Mouse (Mus musculus): ENCODE data around the gene Atp2a2. TPM values are rescaled to one million over a fixed set of nuclear protein-coding genes. Genes with fewer than 3 reads are reported as not detected.
"Not testable (repeated sequence)": the region's sequence is repeated elsewhere in the genome, so short reads cannot be mapped to it uniquely, and the experiment has no call there.

Atp2a2 gene
- polyA plus RNA-seq, 1 experiment from 2014 or later = 52.0 TPM

DNA sequence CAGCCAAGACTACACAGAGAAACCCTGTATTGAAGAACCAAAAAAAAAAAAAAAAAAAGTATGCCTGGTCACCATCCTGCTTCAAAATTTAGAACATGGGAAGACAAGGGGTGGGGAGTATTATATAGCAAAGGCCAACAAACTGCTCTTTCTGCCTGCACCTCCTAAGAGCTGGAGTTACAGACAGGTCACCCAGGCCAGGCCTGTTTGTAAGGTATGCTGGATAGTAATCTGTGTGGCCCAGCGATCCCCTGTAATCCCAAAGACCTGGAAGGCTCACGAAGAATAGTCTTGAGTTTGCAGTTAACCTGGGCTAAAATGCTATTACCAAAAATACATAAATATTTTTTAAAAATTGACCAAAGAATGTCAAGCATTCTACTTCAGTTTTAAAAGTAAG lies 11.9 kb downstream of the Atp2a2 start:
- Histone ChIP-seq H3K4me3 (replicated peaks) (no peak overlapping the region), H3K4me2 (no peak overlapping the region), H3K36me3 (peaks cover 66% of the 10 kb centered on the region), H3K4me1 (no peaks in the 10 kb centered on the region), H3K9ac (replicated peaks) (no peak overlapping the region), H3K9me3 (replicated peaks) (no peaks in the 10 kb centered on the region), H3K27ac (replicated peaks) (no peak overlapping the region), H3K27me3 (replicated peaks) (no peaks in the 10 kb centered on the region)
- WGBS = 100% methylated on average over 2 of the region's 2 CpGs
- no peak for ATAC-seq (ENCODE audit: low FRiP score)

DNA sequence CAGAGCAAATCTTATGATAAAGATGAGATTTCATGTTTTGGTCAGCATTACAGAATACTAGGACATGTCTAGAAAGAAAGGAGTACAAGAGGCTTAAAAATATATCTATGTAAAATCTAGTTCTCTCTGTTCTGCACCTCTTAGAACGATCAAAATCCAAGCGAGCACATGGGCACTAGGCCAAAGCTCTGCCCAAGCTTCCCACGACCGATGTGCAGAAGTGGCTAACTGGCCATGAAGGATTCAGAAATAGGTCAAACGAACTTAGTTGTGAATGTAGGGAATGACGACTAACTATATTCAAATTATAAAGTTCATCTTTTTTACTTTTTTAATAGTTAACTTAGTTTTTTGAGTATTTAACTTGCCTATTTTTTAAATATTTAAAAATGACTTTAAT lies 14.2 kb downstream of the Atp2a2 start:
- H3K4me2 ChIP-seq = no peak overlapping the region
- H3K4me1 ChIP-seq = no peaks in the 10 kb centered on the region
- H3K4me3 ChIP-seq (replicated peaks) = no peak overlapping the region
- no peak for ATAC-seq (ENCODE audit: low FRiP score)
- no peak overlapping the region for H3K27ac ChIP-seq (replicated peaks)
- no peaks in the 10 kb centered on the region for H3K9me3 ChIP-seq (replicated peaks)
- H3K9ac ChIP-seq (replicated peaks) = no peak overlapping the region
- no peaks in the 10 kb centered on the region for H3K27me3 ChIP-seq (replicated peaks)
- 93% methylated on average over 6 of the region's 6 CpGs for WGBS
- H3K36me3 ChIP-seq = peaks cover 68% of the 10 kb centered on the region

DNA sequence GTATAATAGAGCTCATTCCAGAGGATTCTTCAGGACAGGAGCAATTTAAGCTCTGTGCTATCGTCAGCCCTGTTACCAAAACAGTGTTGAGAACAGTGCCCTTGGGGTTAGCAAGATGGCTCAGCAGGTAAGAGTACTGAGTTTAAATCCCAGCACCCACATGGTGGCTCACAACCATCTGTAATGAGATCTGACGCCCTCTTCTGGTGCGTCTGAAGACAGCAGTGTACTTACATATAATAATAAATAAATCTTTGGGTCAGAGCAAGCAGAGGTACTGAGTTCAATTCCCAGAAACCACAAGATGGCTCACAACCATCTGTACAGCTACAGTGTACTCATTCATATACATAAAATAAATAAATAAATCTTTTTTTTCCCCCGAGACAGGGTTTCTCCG lies 15.8 kb downstream of the Atp2a2 start:
- H3K4me3 ChIP-seq (replicated peaks); H3K4me2 ChIP-seq; H3K9ac ChIP-seq (replicated peaks); H3K4me1 ChIP-seq; ATAC-seq (ENCODE audit: low FRiP score); H3K9me3 ChIP-seq (replicated peaks); H3K27ac ChIP-seq (replicated peaks); H3K27me3 ChIP-seq (replicated peaks): not testable (repeated sequence)
- peaks cover 76% of the 10 kb centered on the region for H3K36me3 ChIP-seq
- WGBS = 72% methylated on average over 5 of the region's 5 CpGs

DNA sequence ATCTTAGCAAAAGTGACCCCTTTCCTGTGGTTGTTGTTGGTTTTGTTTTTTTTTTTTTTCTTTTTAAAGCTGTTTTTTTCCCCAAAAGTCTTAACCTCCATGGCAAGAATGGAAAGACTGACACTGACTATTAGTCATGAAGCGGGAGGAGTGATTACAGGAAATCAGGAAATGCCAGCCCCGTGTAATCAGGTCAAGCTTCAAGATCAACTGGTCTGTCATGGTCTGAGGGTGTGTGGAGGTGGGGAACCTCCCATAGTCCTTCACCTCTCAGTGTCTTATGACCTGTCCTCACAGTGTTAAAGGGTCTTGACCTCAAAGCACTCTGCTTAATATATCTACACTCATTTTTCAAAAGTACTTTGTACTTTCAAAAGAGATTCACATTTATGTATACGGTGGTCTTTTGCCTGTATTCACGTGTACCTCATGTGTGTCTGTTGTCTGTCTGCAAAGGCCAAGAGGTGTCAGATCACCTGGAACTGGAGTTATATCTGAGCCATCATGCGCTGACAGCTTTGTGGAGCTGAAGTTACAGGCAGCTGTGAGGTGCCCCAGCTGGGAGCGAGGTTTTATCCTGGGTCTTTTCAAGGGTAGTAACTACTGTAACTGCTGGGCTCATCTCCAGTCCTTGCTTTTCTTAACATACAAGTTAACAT lies 19.2 kb downstream of the Atp2a2 start:
- H3K4me2 ChIP-seq = no peak overlapping the region
- 91% methylated on average over 6 of the region's 6 CpGs for WGBS
- H3K36me3 ChIP-seq = peaks cover 65% of the 10 kb centered on the region
- no peaks in the 10 kb centered on the region for H3K9me3 ChIP-seq (replicated peaks)
- H3K9ac ChIP-seq (replicated peaks) = no peak overlapping the region
- ATAC-seq (ENCODE audit: low FRiP score) = no peak
- no peaks in the 10 kb centered on the region for H3K4me1 ChIP-seq
- no peak overlapping the region for H3K27ac ChIP-seq (replicated peaks)
- no peaks in the 10 kb centered on the region for H3K27me3 ChIP-seq (replicated peaks)
- H3K4me3 ChIP-seq (replicated peaks) = no peak overlapping the region

DNA sequence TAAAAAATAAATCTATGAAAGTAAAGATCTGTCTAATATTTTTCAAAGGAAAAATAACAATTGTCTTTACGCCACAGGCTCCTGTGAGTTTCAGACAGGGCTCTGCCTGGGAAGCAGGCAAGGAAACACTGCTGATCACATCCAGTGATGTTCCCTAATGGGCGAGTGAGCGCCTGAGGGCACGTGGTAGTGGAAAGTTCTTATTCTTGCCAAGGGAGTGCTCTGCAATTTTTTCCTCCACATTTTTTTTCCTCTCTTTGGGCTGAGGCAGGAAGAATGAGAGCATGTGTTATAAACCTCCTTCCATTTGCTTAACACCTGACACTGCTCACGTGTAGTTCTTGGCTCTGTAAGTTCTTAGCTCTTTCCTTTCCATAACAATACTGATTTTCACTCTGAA lies 20.2 kb downstream of the Atp2a2 start:
- ATAC-seq (ENCODE audit: low FRiP score) = no peak
- H3K9ac ChIP-seq (replicated peaks) = no peak overlapping the region
- no peak overlapping the region for H3K27ac ChIP-seq (replicated peaks)
- no peak overlapping the region for H3K4me2 ChIP-seq
- WGBS = 81% methylated on average over 5 of the region's 5 CpGs
- no peaks in the 10 kb centered on the region for H3K27me3 ChIP-seq (replicated peaks)
- H3K9me3 ChIP-seq (replicated peaks) = no peaks in the 10 kb centered on the region
- no peak overlapping the region for H3K4me3 ChIP-seq (replicated peaks)
- peaks cover 68% of the 10 kb centered on the region for H3K36me3 ChIP-seq
- H3K4me1 ChIP-seq = no peaks in the 10 kb centered on the region

DNA sequence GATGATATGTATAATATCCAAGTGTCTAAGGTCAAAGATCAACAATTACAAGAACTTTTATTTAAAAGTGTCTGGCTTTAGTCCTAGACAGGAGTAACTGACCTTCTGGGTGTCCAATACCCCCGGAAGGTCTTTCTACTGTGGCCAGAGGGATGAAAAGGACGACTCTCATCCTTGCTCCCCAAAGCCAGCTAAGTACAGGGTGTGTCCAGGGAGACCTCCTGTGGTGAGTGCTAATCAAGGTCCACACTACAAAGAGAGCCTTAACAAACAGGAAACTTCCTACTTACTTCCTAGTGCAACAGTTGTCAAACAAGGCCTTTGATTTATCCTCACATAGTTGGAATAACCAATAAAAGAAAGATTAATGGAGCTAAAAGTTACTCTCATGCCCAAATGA lies 22.9 kb downstream of the Atp2a2 start:
- no peak for ATAC-seq (ENCODE audit: low FRiP score)
- peaks cover 54% of the 10 kb centered on the region for H3K36me3 ChIP-seq
- H3K4me2 ChIP-seq = no peak overlapping the region
- H3K4me3 ChIP-seq (replicated peaks) = no peak overlapping the region
- no peaks in the 10 kb centered on the region for H3K4me1 ChIP-seq
- H3K9ac ChIP-seq (replicated peaks) = no peak overlapping the region
- no peaks in the 10 kb centered on the region for H3K9me3 ChIP-seq (replicated peaks)
- H3K27ac ChIP-seq (replicated peaks) = no peak overlapping the region
- WGBS = 53% methylated on average over 2 of the region's 2 CpGs
- no peaks in the 10 kb centered on the region for H3K27me3 ChIP-seq (replicated peaks)

DNA sequence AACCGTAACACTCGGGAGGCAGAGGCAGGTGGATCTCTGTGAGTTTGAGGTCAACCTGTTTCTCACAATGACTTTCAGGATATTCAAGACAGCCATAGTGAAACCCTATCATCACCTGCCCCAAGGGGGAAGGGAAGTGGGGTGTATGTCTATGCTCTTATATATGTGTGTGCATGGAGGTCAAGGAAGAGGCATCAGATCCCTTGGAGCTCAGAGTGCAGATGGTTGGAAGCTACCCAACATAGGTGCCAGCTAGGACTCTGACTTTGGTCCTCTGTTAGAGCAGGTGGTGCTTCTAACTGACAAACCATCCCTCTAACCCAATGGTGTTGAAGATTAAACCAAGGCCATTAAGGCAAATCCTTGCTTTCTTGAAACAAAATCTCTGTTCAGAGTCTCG lies 24.5 kb downstream of the Atp2a2 start:
- 95% methylated on average over 3 of the region's 3 CpGs for WGBS
- Histone ChIP-seq H3K4me2 (no peak overlapping the region), H3K27me3 (replicated peaks) (no peaks in the 10 kb centered on the region), H3K36me3 (peaks cover 51% of the 10 kb centered on the region), H3K4me1 (no peaks in the 10 kb centered on the region), H3K9me3 (replicated peaks) (no peaks in the 10 kb centered on the region), H3K9ac (replicated peaks) (no peak overlapping the region), H3K4me3 (replicated peaks) (no peak overlapping the region), H3K27ac (replicated peaks) (no peak overlapping the region)
- no peak for ATAC-seq (ENCODE audit: low FRiP score)

DNA sequence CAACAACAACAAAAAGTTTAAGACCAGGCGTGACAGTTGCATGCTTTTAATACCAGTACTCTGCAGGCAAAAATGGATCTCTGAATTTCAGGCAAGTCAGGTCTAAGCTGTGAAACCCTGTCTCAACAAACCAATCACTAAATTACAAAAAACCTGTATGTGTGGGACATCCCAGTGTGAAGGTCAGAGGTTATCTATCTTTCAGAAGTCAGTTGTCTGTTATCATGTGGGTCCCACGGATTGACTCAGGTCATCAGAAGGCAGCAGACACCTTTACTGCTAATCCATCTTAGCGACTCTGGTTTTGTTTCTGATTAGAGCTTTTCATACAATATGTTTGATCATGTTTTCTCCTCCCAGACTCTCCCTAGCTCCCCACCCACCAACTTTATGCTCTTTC lies 25.9 kb downstream of the Atp2a2 start:
- no peaks in the 10 kb centered on the region for H3K9me3 ChIP-seq (replicated peaks)
- H3K27ac ChIP-seq (replicated peaks) = no peak overlapping the region
- no peak overlapping the region for H3K4me3 ChIP-seq (replicated peaks)
- peaks cover 52% of the 10 kb centered on the region for H3K36me3 ChIP-seq
- ATAC-seq (ENCODE audit: low FRiP score) = no peak
- 78% methylated on average over 3 of the region's 3 CpGs for WGBS
- H3K4me1 ChIP-seq = no peaks in the 10 kb centered on the region
- H3K27me3 ChIP-seq (replicated peaks) = no peaks in the 10 kb centered on the region
- no peak overlapping the region for H3K4me2 ChIP-seq
- H3K9ac ChIP-seq (replicated peaks) = no peak overlapping the region

DNA sequence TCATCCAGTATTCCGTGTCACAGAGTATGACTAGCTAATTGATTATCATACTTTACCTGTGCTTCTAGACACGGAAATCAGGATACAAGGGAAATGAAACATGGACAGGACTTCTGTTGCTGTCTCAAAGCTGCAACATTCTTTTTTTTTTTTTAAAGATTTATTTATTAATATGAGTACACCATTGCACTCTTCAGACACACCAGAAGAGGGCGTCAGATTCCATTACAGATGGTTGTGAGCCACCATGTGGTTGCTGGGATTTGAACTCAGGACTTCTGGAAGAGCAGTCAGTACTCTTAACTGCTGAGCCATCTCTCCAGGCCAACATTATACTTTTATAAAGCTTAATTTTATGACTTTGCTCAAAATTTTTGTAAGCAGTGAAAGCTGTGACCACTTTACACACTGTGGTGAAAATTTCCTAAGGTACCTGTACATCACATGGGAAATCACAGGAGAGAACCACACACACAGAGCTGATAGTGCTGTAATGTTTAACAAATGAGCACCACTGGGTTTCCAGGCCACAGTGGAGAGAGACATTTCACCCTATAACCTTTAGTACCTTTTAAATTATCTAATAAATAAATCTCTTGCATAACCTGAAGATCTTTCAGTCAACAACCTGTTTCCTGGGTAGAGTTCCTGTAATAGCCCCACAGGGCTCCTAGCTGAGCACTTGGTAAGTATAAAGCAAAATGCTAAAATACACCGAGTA lies 27.2 kb downstream of the Atp2a2 start:
- Histone ChIP-seq H3K27ac (replicated peaks) (no peak overlapping the region), H3K4me1 (no peaks in the 10 kb centered on the region), H3K9ac (replicated peaks) (no peak overlapping the region), H3K36me3 (peaks cover 56% of the 10 kb centered on the region), H3K9me3 (replicated peaks) (no peaks in the 10 kb centered on the region), H3K4me2 (no peak overlapping the region), H3K4me3 (replicated peaks) (no peak overlapping the region), H3K27me3 (replicated peaks) (no peaks in the 10 kb centered on the region)
- ATAC-seq (ENCODE audit: low FRiP score) = no peak
- WGBS = 89% methylated on average over 4 of the region's 4 CpGs

DNA sequence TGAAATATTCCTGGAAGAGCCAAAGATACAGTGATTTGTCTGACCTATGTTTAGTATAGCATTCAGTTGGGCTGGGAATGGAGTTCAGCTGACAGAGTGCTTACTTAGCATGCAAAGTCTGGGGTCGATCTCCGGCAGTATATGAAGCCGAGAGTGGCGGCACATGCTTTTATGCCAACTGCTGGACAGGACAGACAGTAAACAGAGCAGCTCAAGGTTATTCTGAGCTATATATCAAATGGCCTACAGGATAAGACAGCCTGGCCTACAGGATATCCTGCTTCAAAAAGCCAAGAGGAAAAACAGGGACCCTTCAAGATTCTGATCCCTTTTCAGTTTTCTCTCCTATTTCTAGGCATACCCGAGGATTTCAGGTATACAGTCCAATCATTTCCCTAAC lies 30.4 kb downstream of the Atp2a2 start:
- Histone ChIP-seq H3K9ac (replicated peaks) (no peak overlapping the region), H3K9me3 (replicated peaks) (no peaks in the 10 kb centered on the region), H3K27me3 (replicated peaks) (no peaks in the 10 kb centered on the region), H3K36me3 (peaks cover 70% of the 10 kb centered on the region), H3K4me3 (replicated peaks) (no peak overlapping the region), H3K27ac (replicated peaks) (no peak overlapping the region), H3K4me2 (no peak overlapping the region), H3K4me1 (no peaks in the 10 kb centered on the region)
- WGBS = 87% methylated on average over 5 of the region's 5 CpGs
- ATAC-seq (ENCODE audit: low FRiP score) = no peak

DNA sequence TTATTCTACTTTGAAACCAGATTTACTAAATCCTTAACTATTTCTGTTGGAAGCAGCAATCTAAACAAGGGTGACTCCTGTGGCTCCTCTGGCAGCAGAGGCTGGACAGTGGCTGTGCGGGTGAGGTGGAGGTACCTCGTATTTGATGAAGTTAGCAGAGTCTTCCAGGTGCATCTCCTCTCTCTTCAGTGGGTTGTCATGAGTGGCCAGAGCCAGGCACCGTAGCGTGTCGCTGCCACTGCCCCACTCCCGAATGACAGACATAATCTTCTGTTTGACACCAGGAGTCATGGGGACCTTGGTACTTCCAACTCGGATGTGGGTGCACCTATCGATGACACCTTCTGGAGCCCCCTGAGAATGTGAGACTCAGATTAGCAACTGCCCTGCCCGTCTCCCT lies 40.6 kb downstream of the Atp2a2 start:
- peaks cover 97% of the 10 kb centered on the region for H3K36me3 ChIP-seq

DNA sequence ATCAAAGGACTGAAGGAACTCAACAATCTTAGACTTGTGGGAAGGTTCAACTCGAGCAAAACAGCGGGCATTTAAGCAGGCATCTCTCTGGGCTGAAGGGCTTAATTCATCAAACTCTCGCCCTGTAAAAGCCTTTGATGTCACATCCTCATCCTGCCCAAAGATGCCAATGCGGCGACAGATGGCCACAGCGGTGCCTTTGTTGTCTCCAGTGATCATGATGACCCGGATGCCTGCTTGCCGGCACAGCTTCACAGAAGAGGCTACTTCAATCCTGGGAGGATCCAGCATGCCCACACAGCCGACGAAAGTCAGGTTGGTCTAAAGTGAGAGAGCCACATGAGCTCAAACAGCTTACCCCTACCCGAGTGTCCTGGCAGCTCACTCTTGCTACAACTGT lies 41.4 kb downstream of the Atp2a2 start:
- Histone ChIP-seq H3K9me3 (replicated peaks) (no peaks in the 10 kb centered on the region), H3K27me3 (replicated peaks) (no peaks in the 10 kb centered on the region), H3K27ac (replicated peaks) (no peak overlapping the region), H3K4me3 (replicated peaks) (no peak overlapping the region), H3K4me1 (no peaks in the 10 kb centered on the region), H3K9ac (replicated peaks) (no peak overlapping the region), H3K4me2 (no peak overlapping the region), H3K36me3 (peaks cover 96% of the 10 kb centered on the region)
- 82% methylated on average over 11 of the region's 11 CpGs for WGBS
- ATAC-seq (ENCODE audit: low FRiP score) = no peak

More for the DNA sequence above, 40.6 kb downstream of the Atp2a2 start:
- no peak overlapping the region for H3K27ac ChIP-seq (replicated peaks)
- no peak for ATAC-seq (ENCODE audit: low FRiP score)
- no peaks in the 10 kb centered on the region for H3K27me3 ChIP-seq (replicated peaks)
- no peak overlapping the region for H3K9ac ChIP-seq (replicated peaks)
- WGBS = 94% methylated on average over 9 of the region's 9 CpGs
- no peaks in the 10 kb centered on the region for H3K4me1 ChIP-seq
- H3K4me3 ChIP-seq (replicated peaks) = no peak overlapping the region
- no peak overlapping the region for H3K4me2 ChIP-seq
- no peaks in the 10 kb centered on the region for H3K9me3 ChIP-seq (replicated peaks)

Measured in neural tube, embryonic 15.5 days (tissue).